Mouse (Mus musculus): Measurements from ENCODE around the gene Stk36.

Stk36 gene

DNA sequence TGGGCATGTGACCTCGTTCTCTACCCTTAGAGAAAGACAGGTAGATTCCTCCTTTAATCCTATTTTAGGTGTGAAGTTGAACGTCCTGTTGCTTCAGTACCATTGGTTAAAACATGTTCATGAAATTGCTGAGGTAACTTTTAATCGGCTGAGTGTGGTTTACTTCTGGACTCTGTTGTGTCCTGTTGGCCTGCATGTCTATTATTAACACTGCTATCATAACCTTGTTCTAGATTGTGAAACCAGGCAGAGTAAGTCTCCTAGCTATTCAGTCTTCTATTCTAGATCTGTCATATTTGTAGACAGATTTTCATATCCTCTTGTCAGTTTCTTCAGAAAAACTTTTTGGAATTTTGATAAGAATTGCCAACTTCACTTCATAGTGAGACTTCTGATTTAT, 67.1 kb downstream of the Stk36 start:
- DNase-seq (ENCODE audit: low read depth, low spot score), result no peak

DNA sequence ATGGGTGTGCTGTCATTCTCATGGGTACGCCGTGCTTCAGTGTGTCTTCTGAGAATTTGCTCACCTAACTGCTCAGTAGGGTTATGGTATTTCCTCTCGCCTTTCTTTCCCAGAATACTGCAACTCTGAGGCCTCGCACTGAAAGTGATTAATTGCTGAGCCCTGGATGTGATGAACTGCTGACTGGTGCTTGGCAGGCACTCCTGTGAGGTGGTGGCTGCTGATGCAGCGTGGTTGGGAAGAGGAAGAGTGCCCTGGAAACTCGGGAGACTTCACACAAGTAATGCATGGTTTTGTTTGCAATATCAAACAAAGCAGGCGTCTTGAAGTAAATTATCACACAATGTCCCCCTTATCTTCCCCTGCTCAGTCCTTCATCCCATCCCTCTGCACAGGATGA, 71.5 kb downstream of the Stk36 start:
- no peak for DNase-seq (ENCODE audit: low read depth, low spot score)

DNA sequence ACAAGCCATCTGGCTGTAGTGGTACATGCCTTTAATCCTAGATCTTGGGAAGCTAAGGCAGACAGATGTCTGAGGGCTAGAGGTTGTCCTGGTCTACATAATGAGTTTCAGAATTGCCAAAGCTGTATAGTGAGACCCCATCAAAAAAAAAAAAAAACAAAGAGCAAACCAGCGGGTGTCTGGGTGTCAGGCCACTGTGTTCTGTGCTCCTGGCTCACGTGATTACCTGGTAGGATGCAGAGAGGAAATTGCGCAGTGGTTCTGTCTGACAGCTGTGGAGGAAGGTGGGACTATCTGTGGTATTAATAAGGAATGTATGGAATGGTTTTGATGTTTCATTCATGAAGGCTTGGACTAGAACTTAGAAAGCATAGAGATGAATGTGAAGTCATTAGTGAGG, 75.6 kb downstream of the Stk36 start:
- no peak for DNase-seq (ENCODE audit: low read depth, low spot score)

GRCm38 (mm10) chr1:74677843-74678242, 76.6 kb downstream of the Stk36 start:
- no peak for DNase-seq (ENCODE audit: low read depth, low spot score)

Data from CD4-positive, CD25-positive, alpha-beta regulatory T cell, adult 2 months (primary cell).